Mouse (Mus musculus) spleen, adult 2 months (tissue): Measurements from ENCODE around the gene Zfp36l2. TPM values are rescaled to one million over a fixed set of nuclear protein-coding genes. Genes with fewer than 3 reads are reported as not detected.

Source experiments
- DNase-seq, 2 experiments: peaks; one replicate each; pipeline versions ENCODE4 v3.0.0 to v3.0.0-alpha.2; 2012 to 2021; ENCODE audit warnings: low spot score in 2 of 2, low read depth in 1 of 2
- H3K27ac ChIP-seq: fragments of 200-500 bp; 2 replicates; pipeline ENCODE4 v1.5.1; 2012; ENCODE audit warnings: low read length, inconsistent platforms; ENCODE audit not compliant: insufficient read depth
- H3K27me3 ChIP-seq: fragments of 200-500 bp; 2 replicates; pipeline ENCODE4 v1.6.1; 2012; ENCODE audit warnings: mild to moderate bottlenecking, moderate library complexity, low read length, inconsistent platforms; ENCODE audit not compliant: control insufficient read depth, insufficient read depth
- H3K36me3 ChIP-seq: fragments of 200-500 bp; 2 replicates; pipeline ENCODE4 v1.6.1; 2012; ENCODE audit warnings: mild to moderate bottlenecking, low read length, inconsistent platforms; ENCODE audit not compliant: control insufficient read depth, insufficient read depth
- H3K4me1 ChIP-seq: fragments of 200-500 bp; 2 replicates; pipeline ENCODE4 v1.6.1; 2011; ENCODE audit warnings: inconsistent platforms; ENCODE audit not compliant: control insufficient read depth, insufficient read depth, insufficient read length
- H3K4me3 ChIP-seq: fragments of 200-500 bp; 2 replicates; pipeline ENCODE4 v1.5.1; 2011; ENCODE audit warnings: mild to moderate bottlenecking, inconsistent platforms; ENCODE audit not compliant: insufficient read depth, insufficient read length; ENCODE audit errors: extremely low read depth
- CTCF ChIP-seq: fragments of 200-500 bp; IDR thresholded peaks from 2 replicates; pipeline ENCODE4 v1.5.1; 2011; ENCODE audit warnings: mild to moderate bottlenecking, inconsistent platforms; ENCODE audit not compliant: insufficient read depth, insufficient read length, insufficient replicate concordance; ENCODE audit errors: extremely low read depth
- POLR2A ChIP-seq: fragments of 200-500 bp; IDR thresholded peaks from 2 replicates; pipeline ENCODE4 v1.6.1; 2011; ENCODE audit warnings: low read depth, low read length, inconsistent platforms
- WGBS: fragments of 180-500 bp; shearing (Covaris S2); methylation state at CpG from one replicate; pipeline ENCODE4 v1.1.7; 2018; 5-methylcytosine and 5-hydroxymethylcytosine counted together
- polyA plus RNA-seq: library from polyadenylated mRNA; depleted of rRNA; stranded (reverse); fragments of >200 nt; gene quantifications from 2 replicates; pipeline ENCODE4 v1.2.3, GENCODE M21; 2012

Gene Zfp36l2
- polyA plus RNA-seq, 1 experiment = 146 TPM

DNA sequence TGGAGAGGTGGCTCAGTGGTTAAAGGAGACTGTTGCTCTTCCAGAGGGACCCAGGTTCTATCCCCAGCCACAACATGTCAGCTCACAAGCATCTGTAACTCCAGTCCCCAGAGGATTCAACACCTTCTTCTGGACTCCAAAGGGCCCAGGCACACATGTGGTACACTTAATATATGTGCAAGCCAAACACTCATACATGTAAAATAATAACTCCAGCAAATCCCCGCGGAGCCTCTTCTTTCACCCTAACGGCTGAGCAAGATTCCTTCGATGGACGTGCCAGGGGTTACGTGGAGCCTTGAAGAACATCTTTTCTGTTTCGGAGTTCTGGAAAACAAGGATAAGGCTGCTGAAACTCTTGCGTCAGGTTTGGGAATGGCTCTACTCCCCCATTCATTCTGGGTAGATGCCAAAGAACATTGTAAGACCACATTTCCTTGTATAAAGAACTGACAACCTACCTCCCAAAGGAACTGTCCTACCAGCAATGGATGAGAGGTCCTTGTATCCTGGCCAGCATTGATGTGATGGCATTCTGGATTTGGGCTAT lies 25.5 kb downstream of the Zfp36l2 start:
- DNase-seq = peak in 1 of 2 experiments; percentile 2
- WGBS = 92% methylated on average over 8 of the region's 8 CpGs

DNA sequence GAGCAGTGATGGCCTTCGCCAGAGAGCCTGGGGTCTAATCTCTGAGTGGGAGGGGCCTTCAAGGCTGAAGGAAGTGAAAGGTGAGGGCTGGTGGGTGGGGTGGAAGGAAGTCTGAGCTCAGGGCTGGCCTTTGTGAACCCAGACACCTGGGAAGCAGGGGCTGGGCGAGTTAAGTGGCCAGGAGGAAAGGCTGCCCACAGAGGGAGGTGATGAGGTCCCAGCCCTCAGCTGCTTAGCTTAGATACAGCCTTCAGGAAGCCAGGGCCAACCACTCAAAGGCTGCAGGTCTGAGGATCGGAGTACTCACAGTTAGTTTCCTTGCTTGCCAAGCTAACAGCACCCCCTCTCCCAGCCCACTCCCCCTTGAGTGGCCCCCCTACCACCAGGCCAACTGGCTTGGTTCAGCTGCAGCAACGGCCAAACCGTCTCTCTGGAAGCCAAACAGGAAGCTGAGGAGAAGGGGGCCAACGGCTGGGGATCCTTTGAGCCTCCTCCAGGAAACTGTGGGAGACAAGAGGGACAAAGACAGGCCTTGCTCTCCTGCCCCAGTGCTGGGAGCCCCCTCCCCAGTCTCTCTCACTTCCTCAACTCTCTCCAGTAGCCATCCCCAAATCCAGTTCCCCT lies 26.4 kb downstream of the Zfp36l2 start:
- H3K4me1 ChIP-seq = peaks cover 35% of the 10 kb centered on the region; the same call in 1 of the 2 replicates
- WGBS = 6% methylated on average over 6 of the region's 6 CpGs
- TF ChIP-seq POLR2A = no peak
- TF ChIP-seq CTCF = no peak
- H3K27ac ChIP-seq = peak overlapping the region; percentile 66
- peak in 1 of 2 experiments; percentile 58 for DNase-seq
- no peak overlapping the region for H3K4me3 ChIP-seq
- no peaks in the 10 kb centered on the region for H3K27me3 ChIP-seq
- H3K36me3 ChIP-seq = no peaks in the 10 kb centered on the region

More for the DNA sequence above, 25.5 kb downstream of the Zfp36l2 start:
- Histone ChIP-seq H3K27ac (0 out of 2 replicates have a peak overlapping the region, but pooled peaks have one; percentile 66), H3K36me3 (no peaks in the 10 kb centered on the region), H3K27me3 (no peaks in the 10 kb centered on the region), H3K4me1 (peaks cover 34% of the 10 kb centered on the region; the same call in 1 of the 2 replicates), H3K4me3 (no peak overlapping the region)
- TF ChIP-seq POLR2A (no peak), CTCF (no peak)

- H3K4me1 ChIP-seq = peaks cover 37% of the 10 kb centered on the region; the same call in 1 of the 2 replicates
- DNase-seq = no peak
- no peaks in the 10 kb centered on the region for H3K27me3 ChIP-seq
- H3K36me3 ChIP-seq = no peaks in the 10 kb centered on the region
- 90% methylated on average over 15 of the region's 15 CpGs for WGBS
- no peak for TF ChIP-seq CTCF
- TF ChIP-seq POLR2A = no peak
- H3K27ac ChIP-seq = no peak overlapping the region
- H3K4me3 ChIP-seq = no peak overlapping the region
Measured at GRCm38 (mm10) chr17:84158891-84159290, 28.9 kb downstream of the Zfp36l2 start.

DNA sequence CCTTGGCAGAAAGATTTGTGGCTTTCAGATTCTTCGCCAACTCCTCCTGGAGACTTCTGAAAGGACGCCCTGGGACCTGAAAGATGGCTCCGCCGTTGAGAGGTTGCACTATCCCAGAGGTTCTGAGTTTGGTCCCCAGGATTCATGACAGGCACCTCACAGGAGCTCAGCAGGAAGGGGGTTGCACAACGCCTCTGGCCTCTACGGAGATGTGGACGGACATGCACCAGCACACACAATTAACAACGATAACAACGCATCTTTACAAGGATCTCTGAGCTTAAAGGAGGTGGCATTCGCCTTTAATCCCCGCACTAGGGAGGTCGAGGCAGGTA lies 29.3 kb downstream of the Zfp36l2 start:
- no peak overlapping the region for H3K27ac ChIP-seq
- 86% methylated on average over 12 of the region's 12 CpGs for WGBS
- no peaks in the 10 kb centered on the region for H3K27me3 ChIP-seq
- no peak for TF ChIP-seq CTCF
- H3K4me3 ChIP-seq = no peak overlapping the region
- H3K4me1 ChIP-seq = peaks cover 35% of the 10 kb centered on the region; the same call in 1 of the 2 replicates
- H3K36me3 ChIP-seq = no peaks in the 10 kb centered on the region
- no peak for DNase-seq

GRCm38 (mm10) chr17:84157743-84158460 lies 29.8 kb downstream of the Zfp36l2 start:
- no peak for DNase-seq
- Histone ChIP-seq H3K27me3 (no peaks in the 10 kb centered on the region), H3K4me1 (peaks cover 31% of the 10 kb centered on the region; the same call in 1 of the 2 replicates), H3K36me3 (no peaks in the 10 kb centered on the region), H3K27ac (no peak overlapping the region), H3K4me3 (no peak overlapping the region)
- no peak for TF ChIP-seq POLR2A
- no peak for TF ChIP-seq CTCF
- 85% methylated on average over 6 of the region's 6 CpGs for WGBS

DNA sequence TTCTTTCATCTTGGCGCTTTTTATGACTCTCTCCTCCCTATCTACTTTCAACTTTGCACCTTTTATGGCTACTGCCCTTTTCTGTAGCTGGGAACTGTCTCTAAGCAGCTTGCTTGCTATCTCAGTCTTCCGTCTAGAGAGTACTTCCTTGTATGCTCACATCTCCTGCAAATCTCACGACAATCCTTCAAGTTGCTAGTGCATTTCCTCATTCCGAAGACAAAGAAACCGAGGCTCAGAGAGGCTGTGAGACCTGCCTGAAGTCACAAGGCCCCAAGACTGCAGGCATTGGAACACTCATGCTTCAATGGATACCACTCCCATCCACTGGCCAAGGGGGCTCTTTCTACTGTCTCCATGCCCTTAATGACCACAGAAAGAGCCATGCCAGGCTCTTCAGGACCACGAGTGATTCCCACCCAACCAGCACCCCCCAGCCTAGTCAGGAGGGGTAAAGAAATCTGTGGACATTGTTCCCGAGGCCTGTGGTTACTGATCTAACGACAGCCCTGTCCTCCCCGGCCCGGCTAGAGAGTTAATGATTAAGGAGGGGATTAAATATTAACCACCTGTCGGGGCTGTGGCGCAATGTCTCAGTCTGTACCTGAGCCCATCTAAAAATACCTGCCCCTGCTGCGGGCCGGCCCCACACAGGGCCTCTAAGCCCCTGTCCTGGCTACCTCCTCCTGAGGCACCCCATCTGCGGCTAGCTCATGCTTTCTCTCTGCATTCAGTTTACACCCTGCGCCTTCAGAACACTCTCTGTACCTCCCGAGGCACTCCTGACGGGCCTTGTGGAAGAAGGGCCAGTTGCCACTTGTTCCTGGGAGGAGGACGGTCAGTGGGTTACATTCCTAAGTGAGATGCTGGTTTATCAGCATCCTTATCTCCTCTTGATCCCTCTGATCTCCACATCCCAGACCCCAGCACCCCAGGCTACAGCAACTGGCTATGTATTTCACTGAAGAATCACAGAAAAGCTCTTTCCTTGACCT lies 30.7 kb downstream of the Zfp36l2 start:
- peaks cover 27% of the 10 kb centered on the region; the same call in 1 of the 2 replicates for H3K4me1 ChIP-seq
- H3K27me3 ChIP-seq = no peaks in the 10 kb centered on the region

More for the DNA sequence above, 30.7 kb downstream of the Zfp36l2 start:
- Histone ChIP-seq H3K36me3 (no peaks in the 10 kb centered on the region), H3K4me3 (no peak overlapping the region), H3K27ac (no peak overlapping the region)
- TF ChIP-seq CTCF (no peak), POLR2A (no peak)
- 69% methylated on average over 19 of the region's 19 CpGs for WGBS
- no peak for DNase-seq
